Mouse (Mus musculus): ENCODE results near the gene Kcnj5. TPM values are rescaled to one million over a fixed set of nuclear protein-coding genes. Genes with fewer than 3 reads are reported as not detected.

Kcnj5 gene
- polyA plus RNA-seq, 1 experiment from 2014 or later: 1.3 TPM

Other genes with a start within 250 kb of the Kcnj5 start
- 13.0 and 13.3 TPM in 2 replicates for gene Arhgap32, start 228.2 kb downstream of the Kcnj5 start, polyA plus RNA-seq (2015; fragmentation: Nextera tagmentation; extraction: Ambion mirVana)
- gene Kcnj1, start 28.1 kb upstream of the Kcnj5 start, polyA plus RNA-seq (2015; fragmentation: Nextera tagmentation; extraction: Ambion mirVana): not detected in 2 replicates
- 7.9 and 8.1 TPM in 2 replicates for gene Fli1, start 198.5 kb upstream of the Kcnj5 start, polyA plus RNA-seq (2015; fragmentation: Nextera tagmentation; extraction: Ambion mirVana)